Mouse (Mus musculus) megakaryocyte-erythroid progenitor cell, adult 5-6 weeks (primary cell): Measurements from ENCODE around the gene Rangap1. TPM values are rescaled to one million over a fixed set of nuclear protein-coding genes. Genes with fewer than 3 reads are reported as not detected.
"Not testable (repeated sequence)": the region's sequence is repeated elsewhere in the genome, so short reads cannot be mapped to it uniquely, and the experiment has no call there.

Experiments used
- ATAC-seq: replicated peaks from 2 replicates; pipeline ENCODE4 v1.8.0; 2016; ENCODE audit warnings: mild to moderate bottlenecking, inconsistent platforms; ENCODE audit not compliant: severe bottlenecking, poor library complexity, low FRiP score, low TSS enrichment
- total RNA-seq, 2 experiments: library from RNA; stranded (forward) in 1 of 2; stranded (reverse) in 1 of 2; fragments of 200-1000, 215-1000 nt in 1 of 2; fragments of >200 nt in 1 of 2; fragmentation: Nextera tagmentation in 1 of 2; gene quantifications; 2 replicates each; pipeline ENCODE4 v1.2.3; 2014 to 2017

Gene Rangap1
- total RNA-seq, 2 experiments from 2014 or later: 84.8 to 144 TPM

DNA sequence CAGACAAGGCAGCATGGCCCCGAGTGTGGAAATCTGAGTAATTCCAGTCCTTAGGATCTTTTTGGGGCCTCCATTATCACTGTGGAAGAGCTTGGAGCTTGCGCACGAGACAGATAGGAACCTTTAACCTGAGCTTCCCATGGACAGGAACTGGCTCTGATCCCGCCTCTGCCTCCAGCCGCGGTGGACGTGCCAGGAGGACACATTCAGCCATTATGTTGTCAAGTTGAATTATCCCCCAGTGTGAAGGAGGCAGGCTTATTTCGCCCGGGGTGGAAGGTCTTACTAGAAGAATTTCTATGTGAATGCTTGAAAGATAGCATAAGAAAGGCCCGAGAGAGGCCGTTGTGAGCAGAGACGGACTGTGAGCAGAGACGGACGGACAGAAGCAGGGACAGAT is 4.4 kb upstream of the Rangap1 start:
- ATAC-seq: no peak

- ATAC-seq: 0 out of 2 replicates have a peak, but pooled peaks have one; percentile 15
These were observed 328 bp upstream of the Rangap1 start for GRCm38 (mm10) chr15:81745601-81746114.

DNA sequence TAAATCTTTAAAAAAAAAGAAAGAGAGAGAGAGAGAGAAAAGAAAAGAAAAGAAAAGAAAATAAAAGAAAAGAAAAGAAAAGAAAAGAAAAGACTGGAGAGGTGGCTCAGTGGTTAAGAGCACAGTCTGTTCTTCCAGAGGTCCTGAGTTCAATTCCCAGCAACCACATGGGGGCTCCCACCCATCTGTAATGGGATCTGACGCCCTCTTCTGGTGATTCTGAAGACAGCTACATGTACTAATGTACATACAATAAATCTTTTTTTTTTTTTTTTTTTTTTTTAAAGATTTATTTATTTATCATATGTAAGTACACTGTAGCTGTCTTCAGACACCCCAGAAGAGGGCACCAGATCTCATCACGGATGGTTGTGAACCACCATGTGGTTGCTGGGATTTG is 3.0 kb downstream of the Rangap1 start:
- ATAC-seq: not testable (repeated sequence)

- no peak for ATAC-seq
These were observed 5.4 kb downstream of the Rangap1 start for GRCm38 (mm10) chr15:81739924-81740323.

GRCm38 (mm10) chr15:81739296-81739695 is 6.0 kb downstream of the Rangap1 start:
- no peak for ATAC-seq

DNA sequence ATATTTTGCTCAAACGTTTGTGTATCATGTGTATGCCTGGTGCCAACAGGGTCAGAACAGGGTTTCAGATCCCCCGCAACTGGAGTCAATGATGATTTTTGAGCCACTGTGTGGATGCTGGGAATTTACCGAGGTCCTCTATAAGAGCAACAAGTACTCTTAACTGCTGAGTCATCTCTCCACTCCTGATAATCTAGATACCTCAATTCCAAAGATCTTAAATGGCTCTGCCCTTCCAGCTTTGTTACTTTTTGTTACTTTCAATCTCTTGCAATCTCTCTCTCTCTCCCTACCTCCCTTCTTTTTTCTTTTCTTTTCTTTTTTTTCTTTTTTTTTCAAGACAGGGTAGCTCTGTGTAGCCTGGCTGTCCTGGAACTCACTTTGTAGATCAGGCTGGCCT is 10.3 kb downstream of the Rangap1 start:
- ATAC-seq: no peak

GRCm38 (mm10) chr15:81729792-81730635 is 15.3 kb downstream of the Rangap1 start:
- ATAC-seq: peak; percentile 97

GRCm38 (mm10) chr15:81729241-81729791 is 16.0 kb downstream of the Rangap1 start:
- peak; percentile 45 for ATAC-seq

DNA sequence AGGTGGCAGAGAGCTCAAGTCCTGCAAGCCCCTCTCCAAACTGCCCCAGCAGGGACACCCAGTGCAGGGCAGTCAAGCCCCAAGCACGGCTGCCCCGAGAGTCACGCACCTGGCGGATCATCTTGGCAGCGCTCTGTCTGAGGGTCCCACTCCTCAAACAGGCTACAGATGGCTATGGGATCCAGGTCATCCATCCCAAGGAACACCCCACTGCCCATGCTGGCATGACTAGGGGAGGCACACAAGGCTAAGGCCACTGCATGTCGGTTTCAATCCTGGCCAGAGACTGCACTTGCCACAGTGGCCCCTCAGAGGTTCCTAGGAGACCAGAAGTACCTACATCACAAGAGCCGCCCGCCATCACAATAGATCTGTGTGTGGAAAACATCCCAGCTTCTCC is 19.4 kb downstream of the Rangap1 start:
- ATAC-seq: no peak

DNA sequence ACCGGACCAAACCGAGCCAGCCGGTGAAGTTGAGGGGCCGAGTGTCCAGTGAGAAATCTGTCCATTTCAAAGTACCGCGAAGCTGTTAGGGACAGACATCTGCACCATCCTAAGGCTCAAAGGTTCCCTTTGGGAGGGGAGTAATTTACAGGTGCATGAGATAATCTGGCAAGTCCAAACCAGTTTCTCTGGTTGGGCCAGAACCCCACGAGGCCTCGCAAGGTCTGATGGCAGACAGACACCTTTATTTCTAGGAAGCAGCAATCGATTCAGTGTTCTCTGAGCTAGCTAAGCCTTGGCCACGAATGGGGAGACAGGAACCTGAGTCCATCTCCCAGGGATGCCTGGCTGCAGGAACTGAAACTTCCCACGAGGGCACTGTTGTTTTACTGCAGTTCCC is 21.7 kb downstream of the Rangap1 start:
- no peak for ATAC-seq

GRCm38 (mm10) chr15:81722361-81722760 is 23.0 kb downstream of the Rangap1 start:
- ATAC-seq: no peak

- no peak for ATAC-seq
These were observed 26.2 kb downstream of the Rangap1 start for GRCm38 (mm10) chr15:81719139-81719531.

DNA sequence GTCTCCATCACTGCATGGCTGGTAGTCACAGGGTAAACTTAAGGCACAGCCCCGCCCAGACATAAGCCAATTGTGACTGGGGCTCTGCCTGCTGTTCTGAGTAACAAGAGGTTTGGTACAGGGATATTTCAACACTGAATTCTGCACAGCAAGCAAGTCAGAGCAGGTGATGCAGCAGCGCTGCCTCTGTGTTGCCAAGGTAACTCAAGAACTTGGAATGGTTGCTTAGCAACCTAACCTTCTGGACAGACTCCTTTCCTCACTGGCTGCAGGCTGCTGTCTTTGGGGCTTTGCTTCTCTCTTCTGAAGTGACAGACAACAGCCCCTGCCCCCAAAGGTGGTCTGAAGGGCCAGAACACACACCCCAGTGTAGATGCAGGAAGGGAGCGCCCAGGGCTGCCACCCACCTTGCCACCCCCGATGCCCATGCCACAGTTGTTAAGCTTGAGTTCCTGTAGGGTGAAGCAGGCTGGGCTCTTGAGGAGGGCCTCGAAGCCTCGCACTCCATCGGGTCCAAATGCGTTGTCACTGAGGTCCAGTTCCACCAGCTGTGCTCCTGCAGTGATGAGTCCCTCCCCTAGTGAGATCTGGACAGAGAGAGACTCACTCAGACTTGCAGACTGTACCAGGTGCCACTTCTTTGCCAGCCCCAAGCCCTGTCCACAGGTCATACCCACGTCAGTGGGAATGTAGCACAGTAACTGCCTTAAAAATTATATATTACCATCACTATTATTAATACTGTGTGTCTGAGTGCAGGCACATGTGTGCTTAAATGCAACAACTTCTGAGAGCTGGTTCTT is 26.8 kb downstream of the Rangap1 start:
- ATAC-seq: no peak

GRCm38 (mm10) chr15:81713742-81714141 is 31.6 kb downstream of the Rangap1 start:
- ATAC-seq: no peak

GRCm38 (mm10) chr15:81710801-81711200 is 34.5 kb downstream of the Rangap1 start:
- no peak for ATAC-seq

- ATAC-seq: no peak; the same call in 1 of the 2 replicates
These were observed 35.6 kb downstream of the Rangap1 start for GRCm38 (mm10) chr15:81709686-81710085.

DNA sequence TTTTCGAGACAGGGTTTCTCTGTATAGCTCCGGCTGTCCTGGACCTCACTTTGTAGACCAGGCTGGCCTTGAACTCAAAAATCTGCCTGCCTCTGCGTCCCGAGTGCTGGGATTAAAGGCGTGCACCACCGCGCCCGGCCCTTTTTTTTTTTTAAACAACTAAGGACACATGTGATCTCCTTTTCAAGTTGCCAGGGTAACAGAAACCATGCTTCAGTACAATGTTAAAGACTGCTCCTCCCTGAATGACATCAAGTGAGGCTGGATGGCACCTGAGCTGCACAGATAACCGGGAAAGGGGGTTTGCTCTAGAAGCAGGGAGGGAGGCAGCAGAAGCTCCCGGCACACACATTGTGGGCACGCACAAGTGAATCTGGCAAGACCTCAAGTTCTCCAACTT is 36.3 kb downstream of the Rangap1 start:
- no peak for ATAC-seq

DNA sequence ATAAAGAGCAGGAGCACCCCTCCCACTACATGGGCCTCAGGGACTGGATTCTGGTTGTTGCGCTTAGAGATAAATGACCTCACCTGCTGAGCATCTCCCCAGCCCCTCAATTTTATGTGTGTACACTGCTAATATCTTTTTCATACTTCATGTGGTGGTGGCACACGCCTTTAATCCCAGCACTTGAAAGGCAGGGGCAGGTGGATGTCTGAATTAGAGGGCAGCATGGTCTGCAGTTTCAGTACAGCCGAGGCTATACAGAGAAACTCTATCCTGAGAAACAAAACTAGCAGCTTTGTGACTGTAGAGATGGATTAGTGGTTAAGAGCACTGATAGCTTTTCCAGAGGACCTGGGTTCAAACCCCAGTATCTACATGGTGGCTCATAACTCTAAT is 42.2 kb downstream of the Rangap1 start:
- no peak for ATAC-seq

GRCm38 (mm10) chr15:81702306-81703093 is 42.8 kb downstream of the Rangap1 start:
- ATAC-seq: no peak
